Mouse (Mus musculus) spleen, adult 2 months (tissue): ENCODE measurements around the gene Sik1.

Source experiments
- CTCF ChIP-seq: fragments of 200-500 bp; IDR thresholded peaks from 2 replicates; pipeline ENCODE4 v1.5.1; 2011; ENCODE audit warnings: mild to moderate bottlenecking, inconsistent platforms; ENCODE audit not compliant: insufficient read depth, insufficient read length, insufficient replicate concordance; ENCODE audit errors: extremely low read depth
- POLR2A ChIP-seq: fragments of 200-500 bp; IDR thresholded peaks from 2 replicates; pipeline ENCODE4 v1.6.1; 2011; ENCODE audit warnings: low read depth, low read length, inconsistent platforms

DNA sequence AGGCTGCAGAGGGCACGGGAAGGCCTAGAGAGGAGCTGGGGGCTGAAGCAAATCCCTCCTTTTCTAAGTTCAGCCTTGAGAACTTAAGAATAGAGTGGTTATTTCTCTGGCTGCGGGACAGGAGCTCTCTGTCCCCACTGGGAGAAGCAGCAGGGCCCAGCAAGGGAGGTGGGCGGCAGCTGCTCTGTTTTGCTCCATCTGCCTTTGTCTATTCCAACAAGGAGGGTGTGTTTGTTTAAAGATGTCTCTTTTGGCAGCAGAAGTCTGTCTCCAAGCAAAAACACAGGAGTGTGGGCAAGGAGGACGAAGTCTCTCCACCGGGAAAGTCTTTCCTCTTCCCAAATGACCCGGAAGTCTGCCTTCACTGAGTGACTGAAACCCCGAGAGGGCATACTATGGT, 18.8 kb downstream of the Sik1 start:
- no peak for TF ChIP-seq CTCF
- no peak for TF ChIP-seq POLR2A
